Mouse (Mus musculus): ENCODE data around the gene Fam78a.
A peak's percentile ranks its signal among the peaks of the same experiment; 100 is the strongest.
"Not testable (repeated sequence)": the region's sequence is repeated elsewhere in the genome, so short reads cannot be mapped to it uniquely, and the experiment has no call there.

Gene Fam78a

DNA sequence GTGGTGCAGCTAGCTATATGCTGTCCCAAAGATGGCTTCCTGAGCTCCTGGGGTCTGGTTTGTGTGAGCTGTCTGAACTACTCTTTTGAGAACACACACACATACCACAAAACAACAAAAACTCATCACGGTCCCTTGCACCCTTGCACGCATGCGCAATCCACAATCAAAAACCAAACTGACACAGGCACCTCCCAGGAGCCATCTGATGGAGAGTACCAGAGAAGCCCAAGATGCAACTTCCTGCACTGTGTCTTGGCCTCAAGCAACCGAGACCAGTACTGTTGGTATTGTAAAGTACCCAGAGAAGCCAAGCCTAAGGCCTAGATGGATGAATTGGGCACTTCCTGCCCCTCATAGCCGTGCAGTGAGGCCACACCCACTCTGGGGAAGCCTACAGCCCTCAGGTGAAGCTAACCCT is 19.3 kb downstream of the Fam78a start:
- DNase-seq: no peak

DNA sequence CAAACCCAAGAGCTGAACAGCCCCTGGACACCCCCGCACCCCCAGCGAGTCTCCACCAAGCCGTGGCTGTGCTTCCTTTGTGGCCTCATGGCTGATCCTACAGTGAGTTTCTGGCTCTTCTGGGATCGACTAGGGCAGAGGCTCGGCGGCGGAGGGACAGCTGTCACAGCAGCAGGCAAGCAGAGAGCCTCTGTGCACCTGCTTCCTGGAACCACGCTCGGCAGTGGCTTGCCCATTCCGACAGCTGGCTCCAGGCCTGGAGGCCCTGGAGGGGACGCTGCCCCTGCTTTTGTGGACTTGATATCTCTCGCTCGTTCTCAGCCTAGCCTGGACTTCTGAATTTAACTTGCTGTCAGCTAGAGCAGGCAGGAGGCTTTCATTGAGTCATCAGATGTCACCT is 19.7 kb downstream of the Fam78a start:
- no peak for DNase-seq

DNA sequence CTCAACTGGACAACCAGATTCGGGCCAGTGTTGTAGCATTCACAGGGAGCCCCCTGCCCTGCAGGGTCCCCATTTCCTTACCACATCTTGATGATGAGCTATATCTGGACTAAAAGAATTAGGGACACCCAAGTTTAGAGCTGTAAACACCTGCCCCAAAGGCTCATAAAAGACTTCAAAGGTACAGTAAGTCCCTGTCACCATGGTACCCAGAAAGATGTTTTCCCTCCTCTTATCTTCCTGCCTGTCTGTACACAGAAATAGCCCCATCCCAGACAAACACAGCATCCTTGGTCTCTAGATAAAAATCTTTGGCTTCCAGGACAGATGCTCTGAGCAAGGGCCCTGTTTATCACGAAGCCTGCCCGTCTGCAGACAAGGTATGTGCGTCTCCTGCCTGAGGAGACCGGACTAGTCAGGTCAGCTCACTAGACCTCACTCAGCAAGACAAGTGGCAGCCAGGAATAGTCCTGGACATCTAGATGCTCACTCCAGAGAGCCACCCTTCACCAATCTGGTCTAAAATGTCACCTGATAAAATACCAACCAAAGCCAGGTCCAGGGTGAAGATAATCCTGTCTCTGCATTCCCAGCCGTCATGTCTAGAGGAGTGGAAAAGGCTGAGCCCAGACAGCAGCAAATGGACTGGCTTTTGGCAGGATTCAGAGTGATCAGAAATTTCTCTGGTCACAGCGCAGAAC is 21.1 kb downstream of the Fam78a start:
- no peak for DNase-seq

DNA sequence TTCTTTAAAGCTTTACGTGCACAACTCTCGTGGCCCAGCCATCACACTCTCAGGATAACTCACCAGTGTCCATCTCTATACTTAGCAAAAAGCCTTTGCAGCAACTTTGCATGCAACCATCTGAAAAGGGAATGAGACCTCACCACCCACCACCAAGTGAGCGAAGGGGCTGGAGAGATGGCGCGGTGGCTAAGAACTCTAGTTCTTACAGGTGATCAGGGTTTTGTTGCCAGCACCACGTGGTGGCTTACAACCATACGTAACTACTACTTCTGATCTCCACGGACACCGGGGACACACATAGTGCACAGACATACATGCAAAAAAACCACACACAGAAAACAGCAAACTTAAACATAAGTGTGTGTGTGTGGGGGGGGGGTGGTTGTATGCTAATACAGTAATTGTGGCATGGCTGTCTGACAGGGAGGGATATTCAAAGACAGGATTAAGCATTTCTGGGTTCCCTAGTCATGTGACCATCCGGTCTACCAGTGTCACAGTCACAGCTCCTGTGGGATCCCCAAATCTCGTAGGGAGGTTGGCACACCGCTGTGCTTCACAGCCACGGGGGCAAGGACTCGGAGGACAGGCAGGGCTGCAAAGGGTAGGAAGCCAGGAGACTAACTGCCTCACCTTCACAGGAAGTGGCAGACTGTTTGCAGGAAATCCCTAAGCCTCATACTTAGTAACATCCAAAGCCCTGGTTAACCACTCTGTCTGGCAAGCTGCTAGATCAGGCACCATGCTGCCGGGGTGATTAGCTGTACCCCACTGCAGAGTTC is 21.8 kb downstream of the Fam78a start:
- DNase-seq: no peak

DNA sequence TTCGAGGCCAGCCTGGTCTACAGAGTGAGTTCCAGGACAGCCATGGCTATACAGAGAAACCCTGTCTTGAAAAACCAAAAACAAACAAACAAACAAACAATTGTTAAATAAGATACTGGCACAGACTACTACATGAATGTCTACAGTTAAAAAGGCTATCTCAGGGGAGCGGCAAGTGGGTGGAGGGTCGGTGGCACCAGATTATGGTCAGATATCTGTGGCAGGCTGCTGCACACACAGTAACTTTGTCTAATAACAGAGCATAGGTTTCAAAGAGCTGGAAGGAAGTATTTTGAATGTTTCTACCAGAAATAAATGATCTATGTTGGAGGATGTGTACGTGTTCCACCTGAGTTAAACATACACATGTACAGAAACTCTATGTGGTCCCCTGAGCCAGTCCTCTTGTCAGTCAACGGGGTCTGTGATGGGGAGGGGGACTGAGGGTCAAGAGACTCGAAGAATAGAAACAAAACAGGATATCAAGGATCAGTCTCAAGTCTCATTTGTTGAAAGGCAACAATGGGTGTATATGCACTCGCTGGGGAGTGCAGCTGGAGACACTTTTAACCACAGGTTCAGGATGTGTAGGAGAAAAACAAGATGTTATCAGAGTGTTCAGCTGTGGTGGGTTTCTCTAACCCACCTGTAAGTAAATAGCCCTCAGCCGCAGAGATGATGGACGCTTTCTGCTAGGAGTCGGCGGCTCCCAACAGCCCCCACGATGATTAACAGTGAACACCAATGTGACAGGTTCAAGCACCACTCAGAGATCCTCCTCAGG is 22.7 kb downstream of the Fam78a start:
- no peak for DNase-seq

DNA sequence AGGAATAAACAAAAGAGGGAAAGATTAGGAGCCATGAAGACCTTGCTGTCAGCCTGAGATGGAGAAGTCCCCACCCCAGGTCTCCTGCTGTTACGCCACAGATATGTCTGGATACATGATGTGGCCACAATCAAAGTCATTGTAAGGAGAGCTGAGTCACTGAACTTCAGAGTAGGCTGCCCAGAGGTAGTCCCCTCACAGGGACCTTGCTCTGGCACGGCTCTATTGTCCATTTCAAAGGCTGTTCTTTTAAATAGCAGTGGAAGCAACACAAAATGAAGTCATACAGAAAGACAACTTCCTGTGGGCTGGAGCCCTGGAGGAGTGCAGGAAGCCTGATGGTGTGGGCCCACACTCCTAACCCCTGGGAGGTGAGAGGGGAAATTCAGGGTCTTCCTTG is 23.5 kb downstream of the Fam78a start:
- no peak for DNase-seq

DNA sequence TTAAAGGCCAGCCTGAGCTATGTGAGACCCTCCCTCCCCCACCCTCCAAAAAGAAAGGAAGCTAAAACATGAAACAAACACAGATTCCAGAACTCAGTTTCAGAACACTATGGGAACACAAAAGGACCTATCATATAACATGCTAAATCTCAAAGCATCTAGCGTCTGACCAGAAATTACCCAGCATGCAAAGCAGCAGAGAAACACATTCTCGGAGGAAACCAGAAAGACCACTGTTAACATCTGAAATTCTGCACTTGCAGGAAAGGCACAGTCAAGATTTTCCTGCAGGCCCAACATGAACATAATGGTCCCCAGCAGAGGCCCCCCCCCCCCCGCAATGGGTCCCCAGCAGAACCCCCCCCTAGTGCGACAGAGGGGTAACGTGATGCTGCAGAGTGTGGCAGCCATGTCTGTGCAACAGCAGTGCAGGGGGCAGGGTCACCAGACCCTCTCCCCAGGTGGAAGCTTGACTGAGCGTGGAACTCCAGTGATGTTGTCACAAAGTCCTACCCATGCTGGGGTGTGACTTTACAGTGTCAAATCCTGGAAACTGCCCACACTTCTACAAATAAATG is 24.3 kb downstream of the Fam78a start:
- no peak for DNase-seq

DNA sequence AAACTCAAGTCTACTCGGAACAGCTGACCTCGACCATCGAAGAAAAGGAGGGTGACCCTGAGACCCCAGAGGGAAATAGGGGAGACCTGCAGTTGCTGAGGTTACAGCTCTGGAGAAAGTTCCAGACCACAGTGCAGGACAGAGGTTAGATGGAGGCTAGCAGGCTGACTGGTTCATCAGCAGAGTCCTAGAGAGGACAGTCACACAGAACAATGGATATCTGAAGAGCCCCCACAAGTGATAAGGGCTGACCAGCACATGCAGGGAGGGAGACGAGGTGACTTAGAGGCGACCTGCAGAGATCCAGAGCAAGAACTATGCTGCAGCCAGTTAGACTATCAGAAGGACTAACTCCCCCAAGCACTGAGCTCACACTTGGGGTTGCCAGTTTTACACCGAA is 25.0 kb downstream of the Fam78a start:
- DNase-seq: no peak

DNA sequence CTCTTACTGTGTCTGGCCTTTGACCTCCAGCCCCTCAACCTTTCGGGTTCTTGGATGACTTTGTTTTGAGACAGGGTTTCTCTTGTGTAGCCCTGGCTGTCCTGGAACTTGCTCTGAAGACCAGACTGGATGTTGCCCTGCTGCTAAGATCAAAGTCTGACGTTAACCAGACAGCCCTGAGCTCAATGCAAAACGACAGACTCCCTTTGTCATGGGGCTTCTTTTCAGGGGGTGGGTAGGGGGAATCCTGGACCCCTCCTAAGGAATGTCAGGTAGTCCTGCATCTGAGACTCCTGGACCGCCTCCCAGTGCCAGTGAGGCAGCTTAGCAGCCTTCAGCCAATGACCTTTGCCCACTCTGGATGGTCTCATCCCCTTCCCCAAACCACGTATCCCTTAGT is 25.9 kb downstream of the Fam78a start:
- DNase-seq: no peak

DNA sequence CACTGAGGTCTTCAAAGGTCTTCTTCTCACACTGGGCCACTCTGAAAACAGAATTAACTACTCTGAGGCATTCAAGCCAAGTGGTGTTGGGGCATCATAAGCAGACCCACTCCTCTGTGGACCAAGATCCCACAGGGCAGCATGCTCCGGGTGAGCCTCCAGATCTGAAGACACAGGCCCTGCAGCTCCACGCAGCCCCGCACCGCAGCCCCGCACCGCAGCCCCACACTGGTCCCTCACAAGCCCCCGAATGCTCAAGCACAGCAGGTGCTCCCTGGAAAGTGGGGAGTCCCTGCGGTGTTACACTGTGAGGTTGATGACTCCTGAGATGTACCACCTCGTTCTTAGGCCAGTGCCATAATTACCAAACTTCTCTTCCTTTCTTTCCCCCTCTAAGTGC is 26.4 kb downstream of the Fam78a start:
- no peak for DNase-seq

DNA sequence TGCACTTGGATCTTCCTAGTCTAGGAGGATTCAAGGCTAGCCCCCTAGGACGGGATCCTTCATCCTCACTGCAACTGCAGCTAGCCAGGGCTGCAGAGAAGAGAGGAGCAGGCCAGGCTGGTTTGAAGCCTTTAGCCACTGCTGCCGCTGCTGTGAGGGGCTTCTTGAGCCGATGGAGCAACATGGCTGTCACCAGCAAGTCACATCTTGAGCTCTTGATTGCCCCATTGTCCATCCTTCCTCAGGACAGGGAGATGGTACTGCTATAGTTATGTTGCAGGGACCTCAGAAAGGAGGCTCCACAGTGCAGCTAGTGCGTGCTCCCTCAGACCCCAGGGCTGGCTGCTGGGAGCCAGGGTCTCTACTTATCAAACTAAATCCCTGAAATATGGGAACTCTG is 26.9 kb downstream of the Fam78a start:
- no peak for DNase-seq

DNA sequence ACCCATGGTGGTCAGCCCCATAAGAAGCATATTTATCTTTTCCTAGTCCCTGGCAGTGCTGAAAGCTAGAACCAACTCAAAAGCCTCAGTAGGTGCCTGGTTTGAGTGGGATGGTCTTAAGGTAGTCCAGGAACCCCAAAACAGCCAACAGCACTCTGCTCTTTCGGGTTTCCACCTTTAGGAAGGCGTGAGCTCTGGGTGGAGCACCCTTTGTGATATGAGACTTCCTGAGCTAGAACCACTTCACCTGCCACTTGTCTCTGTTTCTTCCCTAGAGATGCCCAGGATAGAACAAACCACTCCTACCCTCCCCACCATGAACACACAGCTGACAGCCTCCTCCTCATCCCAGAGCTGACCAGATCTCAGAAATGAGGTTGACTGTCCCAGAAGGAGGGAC is 27.3 kb downstream of the Fam78a start:
- DNase-seq: no peak

DNA sequence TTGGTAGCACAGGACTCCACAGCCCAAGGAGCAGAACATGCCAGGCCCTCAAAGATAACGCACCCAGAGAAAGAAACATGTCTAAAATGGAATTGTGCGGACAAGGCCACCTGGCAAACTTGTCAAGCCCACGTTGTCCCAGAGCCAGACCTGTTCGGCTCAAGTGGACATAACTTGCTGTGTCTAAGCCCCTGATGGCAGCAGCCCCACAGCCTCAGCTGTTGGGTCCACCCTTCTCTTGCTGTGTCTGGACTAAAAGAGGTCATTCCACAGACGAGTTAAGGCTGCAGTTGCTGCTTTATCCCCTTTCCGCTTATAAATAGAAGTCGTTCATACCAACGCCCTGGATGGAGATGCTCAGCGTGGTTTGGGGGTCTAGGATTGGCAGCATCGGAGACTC is 28.1 kb downstream of the Fam78a start:
- no peak for DNase-seq

DNA sequence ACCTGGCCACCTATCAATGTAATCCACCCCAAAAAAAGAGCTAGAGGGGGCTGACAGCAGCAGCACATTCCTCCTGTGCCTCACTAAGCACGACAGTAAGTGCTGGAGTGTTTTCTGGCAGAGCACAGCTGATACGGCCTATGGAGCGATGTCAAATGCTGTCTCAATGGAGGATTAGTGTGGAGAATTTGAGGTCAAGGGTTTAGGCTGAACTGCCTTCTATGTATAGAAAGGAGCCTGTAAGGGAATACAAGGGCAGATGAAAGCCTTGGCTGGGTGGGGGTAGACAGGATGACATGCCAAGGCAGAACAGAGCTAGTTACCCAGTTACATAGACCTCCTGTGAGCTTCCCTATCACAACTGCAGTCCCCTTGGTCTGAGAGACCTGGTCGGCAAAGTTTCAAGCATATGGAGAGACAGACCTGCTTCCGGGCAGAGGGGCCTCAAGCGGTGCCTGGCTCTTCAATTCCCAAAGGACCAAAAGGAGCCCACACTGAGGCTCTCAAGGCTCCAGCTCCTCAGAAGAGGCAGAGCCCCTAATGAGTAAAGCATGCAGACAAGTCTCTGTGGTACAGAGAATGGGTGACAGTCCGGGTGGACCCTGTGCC is 29.2 kb downstream of the Fam78a start:
- no peak for DNase-seq

DNA sequence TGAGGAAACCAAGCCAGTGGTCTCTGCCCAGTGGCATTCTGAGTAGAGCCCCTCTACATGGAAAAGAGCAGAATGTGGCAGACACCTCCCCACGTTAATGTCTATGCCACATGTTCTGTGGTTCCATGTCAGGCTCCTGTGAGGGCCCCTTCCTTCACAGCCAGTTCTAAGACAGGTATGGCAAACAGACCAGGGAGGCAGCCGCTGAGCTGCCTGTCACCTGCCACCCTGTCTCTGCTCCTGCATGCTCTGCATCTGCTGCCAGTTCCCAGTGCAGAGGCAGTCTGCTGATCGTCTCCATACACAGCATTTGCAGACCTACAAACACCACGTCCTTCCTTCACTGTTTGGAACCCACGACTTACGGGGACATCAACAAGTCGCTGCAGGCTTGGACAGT is 32.2 kb downstream of the Fam78a start:
- DNase-seq: no peak

DNA sequence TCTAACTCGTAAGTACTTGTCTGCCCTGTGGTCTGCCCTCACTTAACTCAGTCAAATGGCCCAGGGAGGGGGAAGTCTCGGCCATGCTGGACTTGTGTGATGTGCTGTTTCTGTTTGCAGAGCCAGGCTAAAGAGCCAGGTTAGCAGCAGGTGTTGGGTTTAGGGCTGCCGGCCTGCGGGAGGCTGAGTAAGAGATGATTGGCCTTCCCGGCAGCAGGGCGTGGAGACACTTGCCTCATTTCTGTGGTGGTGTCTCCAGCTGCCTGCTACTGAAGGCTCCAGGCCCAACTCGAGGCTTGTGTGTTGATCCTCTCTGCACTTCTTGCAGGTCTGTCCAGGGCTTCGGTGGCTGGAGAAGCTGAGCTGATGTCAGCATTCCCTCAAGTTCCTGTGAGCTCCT is 32.9 kb downstream of the Fam78a start:
- no peak for DNase-seq

DNA sequence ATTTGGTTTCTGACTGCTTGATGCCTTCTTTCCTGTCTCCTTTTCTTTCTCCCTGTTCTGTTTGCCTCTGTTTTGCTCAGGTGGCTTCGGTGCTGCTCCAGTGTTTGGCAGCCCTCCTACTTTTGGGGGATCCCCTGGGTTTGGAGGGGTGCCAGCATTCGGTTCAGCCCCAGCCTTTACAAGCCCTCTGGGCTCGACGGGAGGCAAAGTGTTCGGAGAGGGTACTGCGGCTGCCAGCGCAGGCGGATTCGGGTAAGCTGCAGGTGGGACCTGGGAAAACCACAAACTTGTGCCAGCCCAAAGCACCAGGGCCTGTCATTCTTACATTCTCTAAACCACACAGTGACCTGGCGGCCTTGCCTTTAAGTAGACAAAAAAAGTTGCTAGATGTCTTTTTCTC is 37.3 kb downstream of the Fam78a start:
- no peak for DNase-seq

DNA sequence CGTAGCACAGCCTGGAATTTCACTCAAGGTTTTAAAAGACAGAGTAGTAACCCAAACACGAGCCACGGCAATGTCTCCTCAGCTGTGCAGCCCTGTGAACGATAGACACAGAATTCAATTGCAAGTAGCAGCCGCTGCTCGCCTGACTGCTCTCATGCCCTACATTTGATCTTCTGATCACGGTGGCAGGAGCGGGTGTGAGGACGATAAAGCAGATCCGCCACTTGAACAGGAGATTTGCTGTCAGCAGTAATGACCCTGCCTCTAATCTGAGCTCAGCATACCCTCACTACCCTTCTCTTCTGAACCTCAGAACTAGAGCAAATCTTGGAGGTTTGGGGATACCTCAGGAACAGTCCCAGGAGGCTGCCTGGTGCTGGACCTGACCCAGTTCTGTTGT is 38.6 kb downstream of the Fam78a start:
- peak; percentile 12 for DNase-seq

DNA sequence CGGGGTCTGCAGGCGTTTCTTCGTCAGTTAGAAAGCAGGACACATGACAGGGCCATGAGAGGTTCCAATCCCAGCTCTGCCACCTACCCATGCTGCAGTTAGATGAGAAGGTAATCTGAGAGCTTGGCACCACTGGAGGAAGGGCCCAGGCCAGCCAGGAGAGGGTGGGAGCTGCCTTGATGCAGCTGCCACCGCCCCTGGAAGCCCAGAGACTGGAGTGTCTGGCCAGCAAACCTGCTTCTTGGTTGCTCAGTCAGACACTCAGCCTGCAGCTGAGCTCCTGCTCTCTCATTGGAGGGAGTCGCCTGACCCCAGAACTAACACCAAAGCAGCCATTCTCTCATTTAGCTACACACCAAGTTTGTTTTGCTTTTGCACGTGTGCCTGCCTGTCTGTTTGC is 39.3 kb downstream of the Fam78a start:
- DNase-seq: no peak

DNA sequence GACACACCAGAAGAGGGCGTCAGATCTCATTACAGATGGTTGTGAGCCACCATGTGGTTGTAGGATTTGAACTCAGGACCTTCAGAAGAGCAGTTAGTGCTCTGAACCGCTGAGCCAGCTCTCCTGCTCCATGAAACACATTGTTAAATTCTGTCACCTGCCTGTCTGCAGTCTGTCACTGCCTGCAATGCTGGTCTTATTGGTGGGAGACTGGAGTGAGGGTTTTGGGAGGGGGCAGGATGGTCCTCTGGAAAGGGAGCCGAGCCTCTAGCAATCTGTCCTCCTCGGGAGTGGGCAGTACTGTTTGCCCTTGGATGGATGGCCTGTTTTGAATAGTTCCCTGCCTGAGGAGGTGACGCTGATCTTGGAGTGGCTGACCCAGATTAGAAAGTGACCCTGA is 40.8 kb downstream of the Fam78a start:
- DNase-seq: no peak

DNA sequence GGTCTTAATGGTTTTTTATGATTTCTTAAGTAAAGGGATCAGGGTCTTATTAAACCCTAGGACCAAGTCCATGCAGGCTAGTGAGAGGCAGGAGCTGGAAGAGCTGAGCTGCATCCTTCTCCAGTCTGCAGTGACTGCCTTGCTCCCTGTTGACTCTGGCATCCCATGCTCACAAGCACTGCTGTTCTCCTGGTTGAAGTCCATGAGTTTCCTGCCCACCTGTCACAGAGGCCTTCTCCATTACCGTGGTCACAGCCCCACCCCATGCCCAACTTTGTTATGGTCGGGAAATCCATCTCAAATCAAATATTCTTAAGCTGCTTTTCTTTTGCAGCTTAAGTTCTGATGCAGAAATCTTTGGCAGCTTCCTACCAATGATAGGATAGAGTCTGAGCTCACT is 43.6 kb downstream of the Fam78a start:
- no peak for DNase-seq

DNA sequence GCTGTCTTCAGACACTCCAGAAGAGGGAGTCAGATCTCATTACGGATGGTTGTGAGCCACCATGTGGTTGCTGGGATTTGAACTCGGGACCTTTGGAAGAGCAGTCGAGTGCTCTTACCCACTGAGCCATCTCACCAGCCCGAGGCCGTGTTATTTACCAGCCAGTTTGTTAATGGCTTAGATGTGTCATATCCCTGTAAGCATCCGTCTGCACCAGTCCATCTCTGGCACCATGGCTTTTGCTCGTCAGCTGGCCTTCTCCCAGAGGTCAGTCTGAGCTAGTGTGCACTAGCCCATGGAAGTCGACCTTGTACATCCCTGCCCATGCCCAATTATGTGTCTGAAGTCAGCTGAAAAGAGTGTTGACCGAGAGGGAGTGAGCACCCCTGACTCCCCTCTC is 44.0 kb downstream of the Fam78a start:
- not testable (repeated sequence) for DNase-seq

DNA sequence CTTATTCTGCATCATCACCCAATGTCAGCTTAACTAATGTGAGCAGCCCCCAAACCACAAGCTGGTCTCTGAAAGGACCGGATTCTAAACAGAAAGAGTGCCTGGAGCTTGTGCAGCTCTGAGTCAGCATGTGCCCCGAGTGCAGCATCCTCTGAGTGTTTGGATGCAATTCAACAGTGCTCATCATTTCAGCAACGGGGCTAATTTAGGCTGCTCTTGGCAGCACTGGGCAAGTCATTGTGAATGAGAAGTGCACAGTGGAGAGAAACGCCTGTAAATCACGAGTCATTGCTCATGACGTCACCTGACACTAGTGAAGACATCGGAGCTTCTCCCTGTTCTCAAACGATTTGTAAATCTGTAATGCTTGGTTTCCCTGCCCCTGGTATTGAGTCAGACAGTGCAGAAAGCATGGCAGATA is 46.0 kb downstream of the Fam78a start:
- no peak for DNase-seq
